Mouse (Mus musculus): ENCODE measurements around the gene 4933434E20Rik. TPM values are rescaled to one million over a fixed set of nuclear protein-coding genes. Genes with fewer than 3 reads are reported as not detected.

The 4933434E20Rik gene
- polyA plus RNA-seq, 1 experiment from 2014 or later, result 185 TPM

DNA sequence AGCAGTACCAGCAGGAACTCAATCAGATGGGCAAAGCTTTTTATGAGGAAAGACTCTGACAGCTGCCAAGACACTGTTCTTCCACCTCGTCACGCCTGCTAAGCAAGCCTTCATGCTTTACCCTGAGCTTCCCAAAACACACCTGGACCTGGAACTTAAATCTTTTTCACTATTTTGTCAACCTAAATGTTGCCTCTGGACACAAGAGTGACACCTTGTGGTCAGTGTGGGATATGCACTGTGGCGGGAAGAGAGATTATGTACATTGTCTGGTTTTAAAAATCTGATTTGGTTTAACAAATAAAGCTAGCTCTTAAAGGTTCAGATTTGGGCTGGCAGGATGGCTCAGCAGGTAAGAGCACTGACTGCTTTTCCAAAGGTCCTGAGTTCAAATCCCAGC is 14.1 kb downstream of the 4933434E20Rik start:
- Histone ChIP-seq H3K4me2 (replicated peaks) (no peak overlapping the region), H3K9me3 (no peaks in the 10 kb centered on the region), H3K36me3 (peaks cover 37% of the 10 kb centered on the region), H3K27ac (replicated peaks) (no peak overlapping the region), H3K9ac (replicated peaks) (no peak overlapping the region), H3K27me3 (no peaks in the 10 kb centered on the region), H3K4me1 (no peaks in the 10 kb centered on the region), H3K4me3 (no peak overlapping the region)
- 59% methylated on average over 3 of the region's 3 CpGs for WGBS
- ATAC-seq (ENCODE audit: low FRiP score, low read depth), result no peak

DNA sequence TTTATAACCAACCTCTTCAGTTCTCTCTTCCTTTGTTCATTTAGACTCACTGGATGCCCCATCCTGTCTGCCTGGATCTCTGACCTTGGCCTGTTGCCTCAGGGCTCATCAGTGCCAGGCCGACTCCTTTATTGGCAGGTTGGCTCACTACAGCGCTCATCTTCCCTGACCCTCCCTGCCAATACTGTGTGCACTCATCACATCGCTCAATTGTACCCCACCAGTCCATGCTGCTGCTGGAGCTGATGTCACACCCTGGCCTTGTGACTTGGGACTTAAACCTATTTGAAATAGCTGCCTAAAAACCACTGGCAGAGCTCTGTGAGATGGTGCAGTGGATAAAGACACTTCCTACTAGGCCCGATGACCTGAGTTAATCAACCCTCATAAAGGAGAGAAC is 16.4 kb downstream of the 4933434E20Rik start:
- Histone ChIP-seq H3K27ac (replicated peaks) (no peak overlapping the region), H3K27me3 (no peaks in the 10 kb centered on the region), H3K9me3 (no peaks in the 10 kb centered on the region), H3K4me3 (no peak overlapping the region), H3K36me3 (peaks cover 14% of the 10 kb centered on the region), H3K4me2 (replicated peaks) (no peak overlapping the region), H3K4me1 (no peaks in the 10 kb centered on the region), H3K9ac (replicated peaks) (no peak overlapping the region)
- 94% methylated on average over 4 of the region's 4 CpGs for WGBS
- no peak for ATAC-seq (ENCODE audit: low FRiP score, low read depth)

- ATAC-seq (ENCODE audit: low FRiP score, low read depth), result no peak
- WGBS, result 78% methylated on average over 7 of the region's 7 CpGs
- H3K9ac ChIP-seq (replicated peaks), result no peak overlapping the region
- no peaks in the 10 kb centered on the region for H3K4me1 ChIP-seq
- no peak overlapping the region for H3K4me3 ChIP-seq
- no peak overlapping the region for H3K27ac ChIP-seq (replicated peaks)
- no peaks in the 10 kb centered on the region for H3K27me3 ChIP-seq
- H3K4me2 ChIP-seq (replicated peaks), result no peak overlapping the region
- H3K36me3 ChIP-seq, result 0 out of 2 replicates have a peak, but pooled peaks cover 3% of the 10 kb centered on the region
- no peaks in the 10 kb centered on the region for H3K9me3 ChIP-seq
Measured at GRCm38 (mm10) chr3:90069688-90070087, 18.3 kb downstream of the 4933434E20Rik start.

GRCm38 (mm10) chr3:90072294-90072693 is 20.9 kb downstream of the 4933434E20Rik start, which contains the start of gene Tpm3:
Gene Tpm3, plus strand, starts transcription at chr3:90072649.
- Histone ChIP-seq H3K36me3 (no peaks in the 10 kb centered on the region), H3K4me1 (peaks cover 6% of the 10 kb centered on the region), H3K9ac (replicated peaks) (no peak within 1 kb of the TSS), H3K4me2 (replicated peaks) (no peak within 1 kb of the TSS), H3K27ac (replicated peaks) (no peak within 1 kb of the TSS), H3K4me3 (no peak within 1 kb of the TSS), H3K27me3 (no peaks in the 10 kb centered on the region), H3K9me3 (no peaks in the 10 kb centered on the region)
- 74% methylated on average over 4 of the region's 4 CpGs for WGBS
- no peak for ATAC-seq (ENCODE audit: low FRiP score, low read depth)

GRCm38 (mm10) chr3:90076921-90077716 is 25.7 kb downstream of the 4933434E20Rik start:
- Histone ChIP-seq H3K9me3 (no peaks in the 10 kb centered on the region), H3K27me3 (no peaks in the 10 kb centered on the region), H3K4me2 (replicated peaks) (peak overlapping the region; percentile 28; the same call in 1 of the 2 replicates), H3K27ac (replicated peaks) (no peak overlapping the region), H3K4me3 (no peak overlapping the region), H3K9ac (replicated peaks) (no peak overlapping the region), H3K4me1 (peaks cover 31% of the 10 kb centered on the region), H3K36me3 (no peaks in the 10 kb centered on the region)
- WGBS, result 4% methylated on average over 5 of the region's 5 CpGs
- no peak for ATAC-seq (ENCODE audit: low FRiP score, low read depth)

DNA sequence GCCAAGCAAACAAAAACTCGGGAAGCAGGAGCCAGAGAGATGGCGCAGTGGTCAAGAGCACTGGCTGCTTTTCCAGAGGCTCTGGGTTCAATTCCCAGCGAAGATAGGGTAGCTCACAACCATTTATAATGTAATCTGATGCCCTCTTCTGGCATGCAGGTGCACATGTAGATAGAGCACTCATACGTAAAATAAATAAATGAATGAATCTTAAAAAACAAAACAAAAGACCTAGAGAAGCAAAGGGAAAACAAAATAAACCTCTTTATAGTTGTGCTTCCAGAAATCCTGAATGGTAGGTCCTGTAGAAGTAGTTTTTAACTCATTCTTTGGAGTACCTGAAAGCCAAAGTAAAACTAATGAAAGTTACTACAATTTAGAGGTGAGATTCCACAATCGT is 26.8 kb downstream of the 4933434E20Rik start:
- no peaks in the 10 kb centered on the region for H3K27me3 ChIP-seq
- H3K27ac ChIP-seq (replicated peaks), result no peak overlapping the region
- H3K4me1 ChIP-seq, result peaks cover 39% of the 10 kb centered on the region
- ATAC-seq (ENCODE audit: low FRiP score, low read depth), result no peak
- H3K9ac ChIP-seq (replicated peaks), result no peak overlapping the region
- no peak overlapping the region for H3K4me3 ChIP-seq
- 57% methylated on average over 5 of the region's 5 CpGs for WGBS
- H3K9me3 ChIP-seq, result no peaks in the 10 kb centered on the region
- H3K36me3 ChIP-seq, result no peaks in the 10 kb centered on the region
- no peak overlapping the region for H3K4me2 ChIP-seq (replicated peaks)

- under 1% methylated on average over 33 of the region's 33 CpGs for WGBS
- Histone ChIP-seq H3K4me2 (replicated peaks) (peak overlapping the region; percentile 91), H3K4me3 (peak overlapping the region; percentile 80), H3K9ac (replicated peaks) (peak overlapping the region; percentile 86), H3K36me3 (no peaks in the 10 kb centered on the region), H3K9me3 (no peaks in the 10 kb centered on the region), H3K27ac (replicated peaks) (peak overlapping the region; percentile 91), H3K4me1 (peaks cover 49% of the 10 kb centered on the region), H3K27me3 (no peaks in the 10 kb centered on the region)
- ATAC-seq (ENCODE audit: low FRiP score, low read depth), result peak; percentile 98
Measured at GRCm38 (mm10) chr3:90079133-90079762, 27.8 kb downstream of the 4933434E20Rik start.

- ATAC-seq (ENCODE audit: low FRiP score, low read depth), result peak; percentile 75
- H3K9me3 ChIP-seq, result no peaks in the 10 kb centered on the region
- peak overlapping the region; percentile 86 for H3K9ac ChIP-seq (replicated peaks)
- H3K27ac ChIP-seq (replicated peaks), result peak overlapping the region; percentile 91
- peak overlapping the region; percentile 80 for H3K4me3 ChIP-seq
- peaks cover 52% of the 10 kb centered on the region for H3K4me1 ChIP-seq
- H3K27me3 ChIP-seq, result no peaks in the 10 kb centered on the region
- H3K4me2 ChIP-seq (replicated peaks), result peak overlapping the region; percentile 91
- no peaks in the 10 kb centered on the region for H3K36me3 ChIP-seq
- WGBS, result under 1% methylated on average over 52 of the region's 53 CpGs
Measured at GRCm38 (mm10) chr3:90079763-90080497, 28.5 kb downstream of the 4933434E20Rik start.

DNA sequence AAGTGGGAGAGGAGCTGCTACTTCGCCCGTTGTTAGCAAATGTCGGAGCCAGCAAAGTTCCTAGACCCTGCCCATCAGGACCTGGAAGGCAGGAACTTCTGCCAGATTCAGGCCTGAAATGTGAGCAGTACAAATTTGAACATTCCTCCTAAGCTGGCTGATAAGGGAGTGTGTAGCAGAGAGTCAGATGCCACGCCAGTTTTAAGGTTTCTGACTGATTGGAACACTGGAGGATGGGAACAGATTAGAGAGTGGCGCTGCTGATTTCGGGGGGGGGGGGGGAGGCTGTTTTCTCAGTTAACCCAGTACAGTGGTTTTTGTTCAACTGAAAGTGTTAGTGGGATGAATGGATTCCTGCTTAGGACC is 29.0 kb downstream of the 4933434E20Rik start:
- Histone ChIP-seq H3K9ac (replicated peaks) (peak overlapping the region; percentile 86), H3K4me1 (peaks cover 52% of the 10 kb centered on the region), H3K27me3 (no peaks in the 10 kb centered on the region), H3K27ac (replicated peaks) (peak overlapping the region; percentile 91), H3K9me3 (no peaks in the 10 kb centered on the region), H3K4me3 (peak overlapping the region; percentile 80), H3K4me2 (replicated peaks) (peak overlapping the region; percentile 91), H3K36me3 (no peaks in the 10 kb centered on the region)
- WGBS, result 3% methylated on average over 6 of the region's 6 CpGs
- ATAC-seq (ENCODE audit: low FRiP score, low read depth), result no peak

- Histone ChIP-seq H3K36me3 (0 out of 2 replicates have a peak, but pooled peaks cover 8% of the 10 kb centered on the region), H3K27ac (replicated peaks) (no peak overlapping the region), H3K4me1 (peaks cover 52% of the 10 kb centered on the region), H3K4me2 (replicated peaks) (peak overlapping the region; percentile 91), H3K9ac (replicated peaks) (peak overlapping the region; percentile 34; the same call in 1 of the 2 replicates), H3K4me3 (peak overlapping the region; percentile 18), H3K27me3 (no peaks in the 10 kb centered on the region), H3K9me3 (no peaks in the 10 kb centered on the region)
- ATAC-seq (ENCODE audit: low FRiP score, low read depth), result no peak
- WGBS, result 90% methylated on average over 5 of the region's 5 CpGs
Measured at GRCm38 (mm10) chr3:90081365-90082240, 30.2 kb downstream of the 4933434E20Rik start.

GRCm38 (mm10) chr3:90083034-90083433 is 31.6 kb downstream of the 4933434E20Rik start:
- Histone ChIP-seq H3K4me3 (no peak overlapping the region), H3K4me1 (peaks cover 45% of the 10 kb centered on the region), H3K27ac (replicated peaks) (no peak overlapping the region), H3K4me2 (replicated peaks) (0 out of 2 replicates have a peak overlapping the region, but pooled peaks have one; percentile 13), H3K36me3 (peaks cover 21% of the 10 kb centered on the region), H3K9ac (replicated peaks) (0 out of 2 replicates have a peak overlapping the region, but pooled peaks have one; percentile 0), H3K27me3 (no peaks in the 10 kb centered on the region), H3K9me3 (no peaks in the 10 kb centered on the region)
- ATAC-seq (ENCODE audit: low FRiP score, low read depth), result no peak
- WGBS, result 70% methylated on average over 5 of the region's 5 CpGs
